Mouse (Mus musculus) left cerebral cortex, postnatal 14 days (tissue): ENCODE results near the gene Vars. TPM values are rescaled to one million over a fixed set of nuclear protein-coding genes. Genes with fewer than 3 reads are reported as not detected.
"Not testable (repeated sequence)": the region's sequence is repeated elsewhere in the genome, so short reads cannot be mapped to it uniquely, and the experiment has no call there.

Experiments
- DNase-seq, 2 experiments: peaks; one replicate each; pipeline ENCODE4 v3.0.0; 2021 to 2022; ENCODE audit warnings: low spot score in 2 of 2, mixed read lengths in 1 of 2
- intact Hi-C: fragments of 180-260 bp; cut with DNase I; formaldehyde crosslinking; loops from one replicate; pipeline ENCODE4 v1.15.1; 2025
- total RNA-seq, 2 experiments: library from RNA; stranded (reverse); gene quantifications; 2 replicates each; pipeline ENCODE4 v1.2.3; 2021

The Vars gene
- total RNA-seq, 2 experiments from 2014 or later: 43.1 to 48.6 TPM

DNA sequence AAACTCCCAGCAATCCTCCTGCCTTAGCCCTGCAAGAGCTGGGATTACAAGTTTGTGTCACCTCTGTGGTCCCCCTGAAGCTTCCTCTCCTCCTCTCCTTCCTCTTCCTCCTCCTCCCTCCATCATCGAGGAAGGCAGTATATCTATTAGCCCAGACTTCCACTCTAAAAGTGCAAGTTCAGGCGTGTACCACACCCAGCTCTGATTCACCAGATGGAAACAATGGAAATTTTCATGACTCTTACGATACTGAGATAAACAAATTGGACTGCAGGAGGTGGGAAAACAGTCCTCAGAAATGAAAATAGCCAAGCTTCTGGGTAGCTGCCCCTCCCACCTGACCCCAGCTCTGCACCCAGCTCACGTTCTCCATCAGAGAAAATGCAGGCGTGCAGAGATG, 35.2 kb upstream of the Vars start:
- no peak for DNase-seq
- intact Hi-C loops: no loop called here

DNA sequence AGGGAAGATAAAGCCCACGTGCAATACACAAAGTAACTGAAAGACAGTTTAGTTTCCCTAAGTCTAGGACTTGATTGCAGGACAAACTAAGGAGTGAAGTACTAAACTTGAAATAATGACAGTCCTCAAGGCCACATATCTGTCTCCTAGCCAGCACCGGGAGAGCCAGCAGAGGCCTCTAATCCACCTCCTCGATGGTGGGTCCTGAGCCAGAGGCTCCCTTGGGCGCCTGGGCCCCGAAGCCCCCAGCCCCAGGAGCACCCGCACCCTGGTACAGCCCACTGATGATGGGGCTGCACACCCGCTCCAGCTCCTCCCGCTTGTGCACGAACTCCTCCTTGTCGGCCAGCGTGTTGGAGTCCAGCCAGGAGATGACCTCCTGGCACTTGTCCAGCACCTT, 31.0 kb upstream of the Vars start, which contains the start of gene Gm20481:
Gene Gm20481 (plus strand): TSS at position 91 of the 400 bp plus-strand sequence.
- DNase-seq, intact Hi-C loops: not testable (repeated sequence)

DNA sequence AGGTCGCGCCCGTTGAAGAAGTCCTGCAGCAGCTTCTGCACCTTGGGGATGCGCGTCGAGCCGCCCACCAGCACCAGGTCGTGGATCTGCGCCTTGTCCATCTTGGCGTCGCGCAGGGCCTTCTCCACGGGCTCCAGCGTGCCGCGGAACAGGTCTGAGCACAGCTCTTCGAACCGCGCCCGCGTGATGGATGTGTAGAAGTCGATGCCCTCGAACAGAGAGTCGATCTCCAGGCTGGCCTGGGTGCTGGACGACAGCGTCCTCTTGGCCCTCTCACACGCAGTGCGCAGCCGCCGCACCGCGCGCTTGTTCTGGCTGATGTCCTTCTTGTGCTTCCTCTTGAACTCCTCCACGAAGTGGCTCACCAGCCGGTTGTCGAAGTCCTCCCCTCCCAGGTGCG, 29.9 kb upstream of the Vars start:
- intact Hi-C loops: not testable (repeated sequence)

DNA sequence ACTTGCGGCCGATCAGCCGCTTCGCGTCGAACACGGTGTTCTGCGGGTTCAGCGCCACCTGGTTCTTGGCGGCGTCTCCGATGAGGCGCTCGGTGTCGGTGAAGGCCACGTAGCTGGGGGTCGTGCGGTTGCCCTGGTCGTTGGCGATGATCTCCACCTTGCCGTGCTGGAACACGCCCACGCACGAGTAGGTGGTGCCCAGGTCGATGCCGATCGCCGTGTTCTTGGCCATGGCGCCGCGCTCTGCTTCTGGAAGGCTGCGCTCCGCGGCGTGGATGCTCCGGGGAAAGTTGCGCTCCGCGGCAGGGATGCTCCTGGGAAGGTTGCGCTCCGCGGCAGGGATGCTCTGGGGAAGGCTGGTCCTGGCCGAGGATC, 29.1 kb upstream of the Vars start:
- intact Hi-C loops, DNase-seq: not testable (repeated sequence)

More for the DNA sequence above, 29.9 kb upstream of the Vars start:
- DNase-seq: not testable (repeated sequence)

DNA sequence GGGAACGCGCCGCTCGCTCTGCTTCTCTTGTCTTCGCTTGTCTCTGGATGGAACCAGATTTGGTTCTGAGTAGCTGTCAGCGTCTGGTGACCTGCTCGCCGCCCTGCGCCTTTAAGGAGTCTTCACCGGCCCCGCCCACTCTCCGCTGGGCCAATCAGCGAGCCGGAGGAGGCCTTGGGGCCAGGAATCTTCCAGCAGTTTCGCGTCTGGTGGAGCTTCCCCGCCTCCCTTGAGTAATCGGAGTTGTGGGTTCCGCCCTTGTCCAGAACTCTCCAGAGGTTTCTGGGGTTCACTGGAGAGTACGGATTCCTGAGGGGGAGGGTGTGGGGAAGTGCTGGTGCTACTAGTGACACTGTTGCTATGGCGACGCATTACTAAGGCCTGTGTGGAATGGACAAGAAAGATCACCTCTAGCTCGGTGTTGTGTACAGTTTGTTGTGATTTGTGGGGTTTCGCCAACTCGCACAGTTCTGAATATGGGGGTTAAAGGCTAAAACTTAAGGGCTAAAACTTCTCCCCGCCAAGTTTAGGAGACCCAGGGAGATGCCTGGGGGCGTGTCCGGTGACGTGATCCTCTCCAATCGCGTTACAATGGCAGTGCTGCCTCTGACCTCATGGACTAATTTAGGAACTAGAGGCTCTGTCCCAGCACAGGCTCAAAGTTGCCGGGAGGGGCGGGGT, 28.6 kb upstream of the Vars start, which contains the start of the genes Hspa1a and Hspa1l:
Gene Hspa1a (minus strand): TSS at position 88 of the 681 bp plus-strand sequence.
Gene Hspa1l (plus strand): TSS at position 635 of the 681 bp plus-strand sequence.
- intact Hi-C loops: not testable (repeated sequence)
- peak; percentile 72 to 79 for DNase-seq

DNA sequence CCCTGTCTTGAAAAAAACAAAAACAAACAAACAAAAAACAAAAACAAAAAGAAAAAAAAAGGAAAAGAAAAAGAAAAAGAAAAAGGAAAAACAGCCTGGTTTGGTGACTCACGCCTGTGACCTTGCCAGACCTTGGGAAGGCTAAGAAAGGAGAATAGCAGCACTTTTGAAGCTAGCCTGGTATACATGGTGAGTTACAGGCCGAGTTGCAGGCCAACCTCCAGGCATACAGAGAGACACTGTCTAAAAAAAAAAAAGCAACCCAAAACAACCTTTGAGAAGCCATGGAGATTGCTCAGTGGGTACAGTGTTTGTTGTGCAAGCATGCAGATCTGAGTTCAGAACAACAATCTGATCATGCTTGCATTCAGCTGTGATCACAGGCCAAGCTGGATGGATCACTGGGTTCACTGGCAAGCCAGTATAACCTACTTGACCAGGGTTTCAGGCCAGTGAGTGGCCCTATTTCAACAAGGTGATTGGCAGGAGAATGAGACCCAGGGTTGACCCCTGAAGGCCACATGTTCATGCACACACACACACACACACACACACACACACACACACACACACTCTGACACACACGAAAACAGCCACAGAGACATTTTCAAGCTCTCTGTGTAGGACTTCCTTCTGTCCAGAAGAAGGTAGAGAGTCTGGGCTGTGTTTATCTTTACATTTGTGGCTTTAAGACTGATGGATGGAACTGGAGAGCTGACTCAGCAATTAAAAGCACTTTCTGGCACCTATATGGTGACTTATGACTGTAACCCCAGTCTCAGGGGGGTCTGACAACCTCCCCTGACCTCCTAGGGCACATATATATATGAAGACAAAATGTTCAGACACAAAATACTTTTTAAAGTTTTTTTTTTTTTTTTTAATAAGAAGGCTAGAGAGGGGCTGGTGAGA, 24.9 kb upstream of the Vars start:
- intact Hi-C loops: no loop called here
- DNase-seq: no peak

DNA sequence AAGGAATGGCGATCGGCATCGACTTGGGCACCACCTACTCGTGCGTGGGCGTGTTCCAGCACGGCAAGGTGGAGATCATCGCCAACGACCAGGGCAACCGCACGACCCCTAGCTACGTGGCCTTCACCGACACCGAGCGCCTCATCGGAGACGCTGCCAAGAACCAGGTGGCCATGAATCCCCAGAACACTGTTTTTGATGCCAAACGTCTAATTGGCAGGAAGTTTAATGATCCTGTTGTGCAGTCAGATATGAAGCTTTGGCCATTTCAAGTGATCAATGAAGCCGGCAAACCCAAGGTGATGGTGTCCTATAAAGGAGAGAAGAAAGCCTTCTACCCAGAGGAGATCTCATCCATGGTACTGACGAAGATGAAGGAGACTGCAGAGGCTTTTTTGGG, 23.8 kb upstream of the Vars start:
- intact Hi-C loops: no loop called here
- DNase-seq: no peak

DNA sequence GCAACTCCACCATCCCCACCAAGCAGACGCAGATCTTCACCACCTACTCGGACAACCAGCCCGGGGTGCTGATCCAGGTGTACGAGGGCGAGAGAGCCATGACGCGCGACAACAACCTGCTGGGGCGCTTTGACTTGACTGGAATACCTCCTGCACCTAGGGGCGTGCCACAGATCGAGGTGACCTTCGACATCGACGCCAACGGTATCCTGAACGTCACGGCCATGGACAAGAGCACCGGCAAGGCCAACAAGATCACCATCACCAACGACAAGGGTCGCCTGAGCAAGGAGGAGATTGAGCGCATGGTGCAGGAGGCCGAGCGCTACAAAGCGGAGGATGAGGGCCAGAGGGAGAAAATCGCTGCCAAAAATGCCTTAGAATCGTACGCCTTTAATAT, 22.5 kb upstream of the Vars start:
- DNase-seq: no peak
- intact Hi-C loops: no loop called here

DNA sequence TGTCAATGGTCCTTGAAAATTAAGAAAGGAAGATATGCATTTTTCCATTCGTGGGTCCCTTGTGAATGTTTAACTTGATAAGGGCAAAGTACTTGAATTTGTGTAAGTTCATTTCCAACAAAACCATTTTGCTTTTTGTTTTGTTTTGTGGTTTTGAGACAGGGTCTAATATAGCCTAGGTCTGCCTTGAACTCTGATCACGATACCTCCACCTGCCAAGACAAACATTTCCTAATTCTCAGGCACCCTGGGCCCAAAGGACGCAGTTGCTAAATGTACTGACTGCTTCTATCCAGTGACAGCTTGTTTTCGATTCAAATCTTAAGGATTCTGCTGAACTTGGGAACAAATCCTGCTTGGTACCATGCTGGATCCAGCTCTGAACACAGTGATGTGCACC, 21.2 kb upstream of the Vars start:
- intact Hi-C loops: loop anchor here (5.0 kb wide), 2 partner anchors 57 to 127 kb away; partner anchors contain the start of genes Nelfe and Skiv2l
- DNase-seq: no peak

DNA sequence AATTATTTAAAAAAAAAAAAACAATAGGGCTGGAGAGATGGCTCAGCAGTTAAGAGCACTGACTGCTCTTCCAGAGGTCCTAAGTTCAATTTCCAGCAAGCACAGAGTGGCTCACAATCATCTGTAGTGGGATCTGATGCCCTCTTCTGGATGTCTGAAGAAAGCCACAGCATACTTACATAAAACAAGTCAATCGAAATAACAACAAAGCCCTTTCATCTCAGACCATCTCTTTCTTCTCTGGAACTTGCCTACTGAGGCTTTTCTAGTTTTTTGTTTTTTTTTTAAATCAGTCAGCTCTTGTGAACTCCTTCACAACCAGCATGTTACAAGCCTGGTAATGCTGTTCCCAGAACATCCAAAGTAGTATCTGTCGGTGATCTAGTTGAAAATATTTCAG, 20.1 kb upstream of the Vars start:
- intact Hi-C loops: loop anchor here (5.0 kb wide), 2 partner anchors 58 to 128 kb away; partner anchors contain the start of genes Nelfe and Skiv2l
- DNase-seq: peak in 1 of 2 experiments; percentile 57

DNA sequence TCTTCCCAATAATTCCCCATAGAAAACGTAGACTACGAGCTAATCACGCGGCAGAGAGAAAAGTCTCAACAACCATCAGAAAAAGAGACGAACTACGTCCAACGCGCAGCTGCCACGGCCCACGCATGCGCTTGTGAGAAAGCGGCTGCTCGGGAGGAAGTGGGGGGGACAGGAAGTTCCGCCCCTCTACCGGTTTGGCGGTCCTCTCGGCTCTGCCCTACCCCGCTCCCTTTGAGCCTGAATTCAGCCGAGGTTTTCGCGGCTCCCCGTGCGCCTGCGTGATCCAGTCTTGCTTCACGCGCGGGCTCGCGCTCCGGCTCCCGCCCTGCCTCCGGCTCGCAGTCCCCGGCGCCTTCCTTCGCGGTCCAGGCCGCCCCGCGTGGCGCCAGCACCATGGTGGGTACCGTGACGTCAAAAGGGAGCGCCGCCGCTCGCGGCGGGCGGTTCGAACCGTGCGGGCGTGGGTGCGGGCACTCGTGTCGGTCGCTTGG, 19.1 kb upstream of the Vars start, which contains the start of gene Lsm2:
Gene Lsm2 (plus strand): TSS at position 173 of the 491 bp plus-strand sequence.
- DNase-seq: peak; percentile 89 to 91
- intact Hi-C loops: loop anchor here (2.0 to 5.0 kb wide), 3 partner anchors 29 to 129 kb away; partner anchors contain the start of genes Nelfe and Skiv2l

DNA sequence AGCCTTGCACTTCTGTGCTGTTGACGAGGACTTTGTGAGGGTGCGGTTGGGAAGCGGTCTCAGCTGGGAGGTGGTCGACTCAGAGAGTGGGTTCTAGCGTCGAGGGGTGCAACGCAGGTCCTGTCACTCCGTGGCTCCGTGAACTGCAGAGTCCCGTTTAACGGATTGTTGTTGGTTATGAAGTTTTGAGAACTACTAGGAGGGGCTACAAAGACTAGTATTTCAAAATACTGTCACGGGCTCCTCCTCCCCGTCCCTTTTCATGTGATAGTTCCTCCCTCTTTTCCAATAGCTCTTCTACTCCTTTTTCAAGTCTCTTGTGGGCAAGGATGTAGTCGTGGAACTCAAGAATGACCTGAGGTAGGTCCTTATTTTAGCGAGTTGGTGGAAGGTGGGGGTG, 18.5 kb upstream of the Vars start:
- intact Hi-C loops: loop anchor here (2.0 to 5.0 kb wide), 3 partner anchors 30 to 130 kb away; partner anchors contain the start of genes Nelfe and Skiv2l
- DNase-seq: no peak

DNA sequence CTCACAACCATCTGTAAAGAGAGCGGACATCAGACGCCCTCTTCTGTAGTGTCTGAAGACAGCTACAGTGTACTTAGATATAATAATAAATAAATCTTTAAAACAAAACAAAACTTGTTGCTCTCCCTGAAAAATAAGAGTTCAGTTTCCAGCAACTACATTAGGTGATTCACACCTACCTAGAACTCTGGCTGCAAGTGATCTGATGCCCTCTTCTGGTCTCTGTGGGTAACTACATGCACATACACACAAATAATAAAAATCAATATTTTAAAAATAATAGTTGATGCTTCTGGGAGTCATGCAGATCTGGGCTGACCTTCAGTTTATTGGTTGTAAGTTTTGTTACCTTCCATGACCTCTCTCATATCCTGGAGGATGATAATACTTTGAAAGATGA, 16.6 kb upstream of the Vars start:
- peak in 1 of 2 experiments; percentile 23 for DNase-seq

DNA sequence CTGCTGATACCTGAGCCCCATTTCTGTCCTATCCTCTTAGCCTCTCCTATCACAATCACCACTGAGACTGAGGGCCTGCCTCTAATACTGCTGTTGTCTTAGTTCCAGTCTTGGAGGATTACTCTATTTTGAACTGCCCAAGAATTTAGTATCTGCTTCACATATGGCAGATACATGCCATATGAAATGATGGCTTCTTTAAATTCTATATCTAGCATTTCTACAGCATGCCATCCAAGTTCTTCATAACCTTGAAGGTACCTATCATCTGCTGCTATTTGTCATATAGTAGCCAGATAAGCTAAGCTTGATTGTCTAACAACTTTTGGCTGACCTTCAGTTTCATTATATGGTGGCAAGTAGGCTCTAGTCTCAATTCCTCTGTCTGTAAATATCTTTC, 6.0 kb upstream of the Vars start:
- intact Hi-C loops: no loop called here
- no peak for DNase-seq

More for the DNA sequence above, 16.6 kb upstream of the Vars start:
- intact Hi-C loops: loop anchor here (5.0 kb wide), 2 partner anchors 62 to 132 kb away; partner anchors contain the start of genes Nelfe and Skiv2l

DNA sequence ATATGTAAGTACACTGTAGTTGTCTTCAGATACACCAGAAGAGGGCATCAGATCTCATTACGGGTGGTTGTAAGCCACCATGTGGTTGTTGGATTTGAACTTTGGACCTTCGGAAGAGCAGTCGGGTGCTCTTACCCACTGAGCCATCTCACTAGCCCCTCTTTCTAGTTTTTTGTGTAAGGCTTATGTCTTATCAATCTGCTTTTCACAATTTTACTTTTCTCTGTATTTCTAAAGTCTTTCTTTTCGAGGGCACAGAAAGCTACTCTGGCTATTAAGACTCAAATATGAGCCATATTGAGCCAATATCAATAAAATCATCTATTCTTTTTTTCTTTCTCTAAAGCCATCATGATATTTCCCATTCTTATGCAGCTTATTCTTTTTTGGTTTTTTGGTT, 5.6 kb upstream of the Vars start:
- intact Hi-C loops, DNase-seq: not testable (repeated sequence)

DNA sequence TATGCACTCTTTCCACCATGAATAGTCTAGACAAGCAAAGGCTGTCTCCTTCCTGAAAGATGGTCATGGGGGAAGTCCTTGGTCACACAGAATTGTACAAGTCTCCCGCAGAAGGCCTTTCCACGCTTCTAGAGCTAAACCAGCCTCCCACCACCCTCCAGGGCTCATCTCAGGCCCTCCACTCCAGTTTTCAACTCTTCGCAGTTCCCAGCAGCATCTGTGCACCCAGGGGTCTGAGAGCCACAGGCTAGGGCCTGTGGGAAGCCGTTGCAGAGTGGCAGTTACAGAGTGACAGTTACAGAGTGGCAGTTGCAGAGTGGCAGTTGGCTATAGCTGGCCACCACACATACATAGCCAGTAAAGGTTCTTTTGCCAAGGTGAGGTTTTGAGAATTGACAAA, 4.9 kb upstream of the Vars start:
- DNase-seq, intact Hi-C loops: not testable (repeated sequence)

DNA sequence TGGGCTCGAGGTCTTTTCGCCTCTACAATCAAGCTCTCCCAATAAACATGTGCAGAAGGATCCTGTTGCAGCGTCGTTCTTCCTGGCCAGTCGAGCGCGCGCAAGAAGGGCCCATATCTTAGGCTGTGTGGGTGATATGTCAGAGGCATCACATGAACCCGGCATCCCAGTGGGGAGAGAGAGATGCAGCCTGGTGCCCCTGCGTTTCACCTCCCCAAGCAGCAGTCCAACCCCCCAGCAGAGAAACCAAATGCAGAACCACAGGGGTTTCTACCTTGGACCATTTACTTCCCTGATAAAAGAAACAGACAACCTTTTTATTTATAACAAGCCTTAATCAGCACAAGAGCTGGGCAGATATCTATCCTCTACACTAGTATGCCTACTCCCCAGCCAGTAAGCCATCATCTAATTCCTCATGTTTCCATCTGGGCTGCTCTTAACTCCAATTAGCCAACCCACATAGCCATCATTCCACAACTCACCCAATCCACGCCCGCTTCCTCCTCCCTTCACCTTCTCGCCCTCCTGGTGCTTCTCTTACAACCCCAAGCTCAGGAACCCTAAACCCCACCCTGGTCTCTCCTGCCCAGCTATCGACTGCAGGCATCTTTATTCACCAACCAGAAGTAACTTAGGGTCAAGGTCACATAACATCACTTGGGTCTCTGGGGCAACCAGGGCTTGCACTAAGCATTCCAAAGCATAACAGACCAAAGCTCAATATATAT, 4.2 kb upstream of the Vars start:
- no peak for DNase-seq
- intact Hi-C loops: no loop called here

DNA sequence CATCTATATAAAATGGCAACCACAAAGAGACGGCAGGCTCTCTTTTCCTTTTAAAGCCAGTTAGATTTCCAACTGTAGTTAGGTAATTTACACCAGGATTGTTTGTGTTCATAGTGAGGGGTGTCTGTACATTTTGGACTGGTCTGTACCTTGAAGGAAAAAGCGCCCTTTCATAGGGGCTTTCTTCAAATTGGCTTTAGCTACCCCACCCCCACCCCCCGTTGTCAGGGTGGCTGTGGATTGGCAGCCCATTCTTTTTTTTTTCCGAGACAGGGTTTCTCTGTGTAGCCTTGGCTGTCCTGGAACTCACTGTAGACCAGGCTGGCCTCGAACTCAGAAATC, 3.7 kb upstream of the Vars start:
- intact Hi-C loops: no loop called here
- DNase-seq: no peak
